Mouse (Mus musculus) neural tube, embryonic 11.5 days (tissue): ENCODE measurements around the gene Caskin2. TPM values are rescaled to one million over a fixed set of nuclear protein-coding genes. Genes with fewer than 3 reads are reported as not detected.

Source experiments
- microRNA-seq: library from miRNA; unstranded; fragments of <30 nt; microRNA quantifications from one replicate; pipeline ENCODE4, GENCODE M21; 2016
- polyA plus RNA-seq: library from polyadenylated mRNA; unstranded; fragments of >200 nt; fragmentation: Nextera tagmentation; extraction: Ambion mirVana; gene quantifications from 2 replicates; pipeline ENCODE4 v1.2.1, GENCODE M21; 2014

Gene Caskin2
- polyA plus RNA-seq, 1 experiment from 2014 or later = 16.4 TPM

Small RNAs within 50 kb of the gene (microRNA-seq; reads per million reads assigned to microRNA genes)
- gene Mir5621 = not detected

Other genes with a start within 250 kb of the Caskin2 start
- gene Nup85, start 249.2 kb downstream of the Caskin2 start, polyA plus RNA-seq = 174 and 187 TPM in 2 replicates
- 95.5 and 97.9 TPM in 2 replicates for gene Mrps7, start 209.7 kb downstream of the Caskin2 start, polyA plus RNA-seq
- gene Gga3, start 209.6 kb downstream of the Caskin2 start, polyA plus RNA-seq = 31.4 and 31.7 TPM in 2 replicates
- gene Mif4gd, start 200.7 kb downstream of the Caskin2 start, polyA plus RNA-seq = 17.1 and 17.7 TPM in 2 replicates
- gene Slc25a19, start 185.3 kb downstream of the Caskin2 start, polyA plus RNA-seq = 23.0 and 25.4 TPM in 2 replicates
- gene Grb2, start 105.0 kb downstream of the Caskin2 start, polyA plus RNA-seq = 86.7 and 89.8 TPM in 2 replicates
- gene Tmem94, start 48.2 kb downstream of the Caskin2 start, polyA plus RNA-seq = 18.6 and 19.0 TPM in 2 replicates
- 26.1 and 29.8 TPM in 2 replicates for gene Tsen54, start 1.1 kb upstream of the Caskin2 start, polyA plus RNA-seq
- gene Llgl2, start 10.4 kb upstream of the Caskin2 start, polyA plus RNA-seq = 6.1 and 6.5 TPM in 2 replicates
- gene Myo15b, start 44.8 kb upstream of the Caskin2 start, polyA plus RNA-seq = 0.12 and 0.13 TPM in 2 replicates
- gene Smim5, start 86.3 kb upstream of the Caskin2 start, polyA plus RNA-seq = 2.0 and 3.4 TPM in 2 replicates
- 0.42 TPM in 1 of 2 replicates, not detected in the other for gene Smim6, start 98.4 kb upstream of the Caskin2 start, polyA plus RNA-seq
- gene Sap30bp, start 119.6 kb upstream of the Caskin2 start, polyA plus RNA-seq = 48.9 and 51.8 TPM in 2 replicates
- gene Recql5, start 119.8 kb upstream of the Caskin2 start, polyA plus RNA-seq = 23.9 and 25.2 TPM in 2 replicates
- gene Itgb4, start 161.1 kb upstream of the Caskin2 start, polyA plus RNA-seq = 0.58 and 0.72 TPM in 2 replicates
- 122 and 124 TPM in 2 replicates for gene Galk1, start 199.1 kb upstream of the Caskin2 start, polyA plus RNA-seq
- gene H3f3b, start 214.3 kb upstream of the Caskin2 start, polyA plus RNA-seq = 1,827 and 1,865 TPM in 2 replicates
- gene Unk, start 216.7 kb upstream of the Caskin2 start, polyA plus RNA-seq = 30.3 and 34.4 TPM in 2 replicates